Mouse (Mus musculus) bone marrow macrophage, adult 2 months (primary cell): ENCODE data around the gene Zmynd11. TPM values are rescaled to one million over a fixed set of nuclear protein-coding genes. Genes with fewer than 3 reads are reported as not detected.
"Not testable (repeated sequence)": the region's sequence is repeated elsewhere in the genome, so short reads cannot be mapped to it uniquely, and the experiment has no call there.

ENCODE experiments used
- H3K27ac ChIP-seq: 2 replicates; pipeline ENCODE4 v1.5.1; 2012; ENCODE audit warnings: low read depth, low read length; ENCODE audit not compliant: insufficient read depth
- H3K4me1 ChIP-seq: 2 replicates; pipeline ENCODE4 v1.6.1; 2012; ENCODE audit warnings: low read length; ENCODE audit not compliant: control insufficient read depth, insufficient read depth
- H3K4me3 ChIP-seq: 2 replicates; pipeline ENCODE4 v1.5.1; 2012; ENCODE audit warnings: mild to moderate bottlenecking, low read length, moderate library complexity; ENCODE audit not compliant: insufficient read depth
- CTCF ChIP-seq: IDR thresholded peaks from 2 replicates; pipeline ENCODE4 v1.5.1; 2012; ENCODE audit warnings: low read depth, mild to moderate bottlenecking, low read length, moderate library complexity
- POLR2A ChIP-seq: IDR thresholded peaks from 2 replicates; pipeline ENCODE4 v1.6.1; 2012; ENCODE audit warnings: mild to moderate bottlenecking, low read depth, low read length, borderline replicate concordance
- polyA plus RNA-seq: library from polyadenylated mRNA; stranded (reverse); fragments of >200 nt; gene quantifications from 2 replicates; pipeline ENCODE4 v1.2.4, GENCODE M21; 2012; ENCODE audit not compliant: missing spikeins, insufficient read depth, insufficient read length

Gene Zmynd11
- polyA plus RNA-seq, 1 experiment = 74.8 TPM

GRCm38 (mm10) chr13:9763828-9764645, 1.1 kb downstream of the Zmynd11 start:
- TF ChIP-seq POLR2A (no peak), CTCF (no peak)
- Histone ChIP-seq H3K4me1 (peaks cover 14% of the 10 kb centered on the region), H3K4me3 (peak overlapping the region; percentile 93), H3K27ac (peak overlapping the region; percentile 68)

- Histone ChIP-seq H3K4me1 (peaks cover 16% of the 10 kb centered on the region), H3K4me3 (peak overlapping the region; percentile 93), H3K27ac (peak overlapping the region; percentile 39)
- TF ChIP-seq POLR2A = no peak
- TF ChIP-seq CTCF = no peak
Measured at GRCm38 (mm10) chr13:9763100-9763827, 1.9 kb downstream of the Zmynd11 start.

- Histone ChIP-seq H3K4me3 (no peak overlapping the region), H3K27ac (no peak overlapping the region), H3K4me1 (peaks cover 13% of the 10 kb centered on the region)
- TF ChIP-seq POLR2A (no peak), CTCF (no peak)
Measured at GRCm38 (mm10) chr13:9760057-9760456, 5.1 kb downstream of the Zmynd11 start.

GRCm38 (mm10) chr13:9757842-9758491, 7.2 kb downstream of the Zmynd11 start:
- peaks cover 12% of the 10 kb centered on the region for H3K4me1 ChIP-seq
- no peak overlapping the region for H3K4me3 ChIP-seq
- TF ChIP-seq CTCF = no peak
- TF ChIP-seq POLR2A = no peak

GRCm38 (mm10) chr13:9753706-9754105, 11.4 kb downstream of the Zmynd11 start:
- no peak overlapping the region for H3K4me3 ChIP-seq
- no peak for TF ChIP-seq POLR2A
- no peak for TF ChIP-seq CTCF
- H3K27ac ChIP-seq = no peak overlapping the region
- peaks cover 18% of the 10 kb centered on the region for H3K4me1 ChIP-seq

More at GRCm38 (mm10) chr13:9757842-9758491, 7.2 kb downstream of the Zmynd11 start:
- no peak overlapping the region for H3K27ac ChIP-seq

- TF ChIP-seq POLR2A (no peak), CTCF (no peak)
- no peak overlapping the region for H3K4me3 ChIP-seq
- H3K27ac ChIP-seq = no peak overlapping the region
- H3K4me1 ChIP-seq = peaks cover 10% of the 10 kb centered on the region
Measured at GRCm38 (mm10) chr13:9750320-9750719, 14.8 kb downstream of the Zmynd11 start.

- Histone ChIP-seq H3K27ac (no peak overlapping the region), H3K4me3 (no peak overlapping the region), H3K4me1 (peaks cover 10% of the 10 kb centered on the region)
- TF ChIP-seq POLR2A (no peak), CTCF (no peak)
Measured at GRCm38 (mm10) chr13:9749796-9750195, 15.3 kb downstream of the Zmynd11 start.

GRCm38 (mm10) chr13:9738190-9738589, 26.9 kb downstream of the Zmynd11 start:
- H3K4me3 ChIP-seq = no peak overlapping the region
- no peak overlapping the region for H3K27ac ChIP-seq
- H3K4me1 ChIP-seq = peaks cover 15% of the 10 kb centered on the region
- no peak for TF ChIP-seq POLR2A
- TF ChIP-seq CTCF = no peak

GRCm38 (mm10) chr13:9737024-9737423, 28.1 kb downstream of the Zmynd11 start:
- Histone ChIP-seq H3K4me3 (no peak overlapping the region), H3K27ac (no peak overlapping the region), H3K4me1 (peaks cover 11% of the 10 kb centered on the region)
- TF ChIP-seq POLR2A = no peak
- TF ChIP-seq CTCF = no peak

GRCm38 (mm10) chr13:9732262-9732661, 32.9 kb downstream of the Zmynd11 start:
- not testable (repeated sequence) for H3K4me1 ChIP-seq, H3K4me3 ChIP-seq, H3K27ac ChIP-seq
